7 mouse cellular contexts compared by ENCODE assay signal in the genomic region with DNA sequence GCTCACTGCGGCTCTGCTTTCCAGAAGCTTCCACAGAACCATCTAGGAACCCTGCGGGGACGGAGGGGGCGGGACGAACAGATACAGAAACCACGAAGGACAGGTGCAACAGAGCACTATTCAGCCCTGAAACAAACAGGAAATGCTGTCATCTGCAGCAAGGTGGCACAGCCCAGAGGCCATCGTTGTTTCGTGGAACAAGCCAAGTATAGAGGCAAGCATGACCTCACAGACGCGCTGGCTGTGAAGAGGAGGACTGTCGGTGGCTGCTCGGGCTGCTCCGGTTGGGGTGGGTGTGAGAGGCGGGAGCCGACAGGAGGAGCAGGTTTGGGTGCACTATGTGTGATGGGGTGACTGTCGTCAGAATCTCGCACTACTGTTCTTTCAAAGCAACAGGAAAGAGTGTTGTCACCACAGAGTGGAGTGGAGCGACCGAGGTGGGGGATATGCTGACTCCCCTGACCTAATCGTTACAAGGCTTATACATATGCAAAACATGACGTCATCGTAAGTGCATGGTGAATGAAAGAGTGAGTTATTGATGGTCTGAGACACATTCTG. TPM values are rescaled to one million over a fixed set of nuclear protein-coding genes. Genes with fewer than 3 reads are reported as not detected.
A peak's percentile ranks its signal among the peaks of the same experiment; 100 is the strongest.
DNase-seq lines count a peak whose midpoint lies in the region; ATAC-seq and TF ChIP-seq lines count a peak whose summit lies in the region.

No protein-coding gene starts in this region.

- H3K4me1 ChIP-seq in forebrain, embryonic 13.5 days, result peaks cover 16% of the 10 kb centered on the region
- H3K4me1 ChIP-seq in liver, embryonic 14.5 days (replicated peaks; ENCODE audit: control insufficient read depth in 2 of 2, insufficient read depth in 2 of 2, low read length in 1 of 2), result no peaks in the 10 kb centered on the region

- H3K9ac ChIP-seq in forebrain, embryonic 13.5 days, result peak overlapping the region; percentile 37
- H3K9ac ChIP-seq in liver, embryonic 14.5 days (replicated peaks), result no peak overlapping the region

- peak overlapping the region; percentile 48 for H3K4me2 ChIP-seq in forebrain, embryonic 13.5 days
- H3K4me2 ChIP-seq in liver, embryonic 14.5 days (ENCODE audit: low read depth), result peak overlapping the region; percentile 6; the same call in 1 of the 2 replicates

- no peak for TF ChIP-seq EP300 in liver, embryonic 14.5 days (IDR thresholded peaks at IDR 0.05; ENCODE audit: low read depth)

- no peak for ATAC-seq in forebrain, embryonic 13.5 days
- no peak for ATAC-seq in liver, embryonic 14.5 days (ENCODE audit: insufficient read depth)

- H3K4me3 ChIP-seq in forebrain, embryonic 13.5 days, result peak overlapping the region; percentile 9; the same call in 1 of the 2 replicates
- H3K4me3 ChIP-seq in liver, embryonic 14.5 days (ENCODE audit: insufficient read depth in 1 of 2, low read depth in 2 of 2, low read length in 2 of 2), result no peak overlapping the region

- no peaks in the 10 kb centered on the region for H3K36me3 ChIP-seq in forebrain, embryonic 13.5 days (ENCODE audit: poor library complexity, severe bottlenecking)
- H3K36me3 ChIP-seq in liver, embryonic 14.5 days (replicated peaks; ENCODE audit: control insufficient read depth, insufficient read depth, low read depth), result no peaks in the 10 kb centered on the region

- H3K27me3 ChIP-seq in forebrain, embryonic 13.5 days, result 0 out of 2 replicates have a peak, but pooled peaks cover 3% of the 10 kb centered on the region
- H3K27me3 ChIP-seq in liver, embryonic 14.5 days (ENCODE audit: control insufficient read depth, insufficient read depth, low read length), result peaks cover 11% of the 10 kb centered on the region

- TF ChIP-seq CTCF in liver, embryonic 14.5 days (IDR thresholded peaks at IDR 0.05; ENCODE audit: low read depth), result no peak

- no peak overlapping the region for H3K27ac ChIP-seq in forebrain, embryonic 13.5 days
- H3K27ac ChIP-seq in liver, embryonic 14.5 days, result no peak overlapping the region

- 23% methylated on average over 22 of the region's 22 CpGs for WGBS in forebrain, embryonic 13.5 days
- WGBS in liver, embryonic 14.5 days (ENCODE audit: insufficient replicate concordance), result 16% methylated on average over 22 of the region's 22 CpGs

- no peaks in the 10 kb centered on the region for H3K9me3 ChIP-seq in forebrain, embryonic 13.5 days (replicated peaks)
- no peaks in the 10 kb centered on the region for H3K9me3 ChIP-seq in liver, embryonic 14.5 days (ENCODE audit: control insufficient read depth, low read length)

- peak; percentile 18 for DNase-seq in retina, postnatal 1 day
- DNase-seq in retina, embryonic 14.5 days (ENCODE audit: low spot score), result no peak
- DNase-seq in liver, embryonic 14.5 days (ENCODE audit: low read depth in 3 of 3, low spot score in 3 of 3), result no peak
- DNase-seq in thymus, postnatal 10 days (ENCODE audit: low spot score in 2 of 2), result peak; percentile 40 to 55
- no peak for DNase-seq in adipocyte (ENCODE audit: low spot score)
- DNase-seq in right cerebral cortex, adult 18-20 months, result no peak

RNA-seq across cellular contexts. Expression of a gene that starts 4.4 kb away (rescaled TPM):
- 12.4 and 13.1 TPM in 2 replicates for polyA plus RNA-seq in forebrain, embryonic 13.5 days (2015; fragmentation: Nextera tagmentation; extraction: Ambion mirVana)
- polyA plus RNA-seq in liver, embryonic 14.5 days (2012; rRNA removed), result 0.18 and 0.48 TPM in 2 replicates
- polyA plus RNA-seq in liver, embryonic 14.5 days (2014; fragmentation: Nextera tagmentation; extraction: Ambion mirVana), result not detected in 2 replicates

RNA-seq across cellular contexts. Expression of a gene that starts 5.3 kb away (rescaled TPM):
- 4.1 and 4.4 TPM in 2 replicates for polyA plus RNA-seq in forebrain, embryonic 13.5 days (2015; fragmentation: Nextera tagmentation; extraction: Ambion mirVana)
- polyA plus RNA-seq in liver, embryonic 14.5 days (2012; rRNA removed), result 0.06 and 0.35 TPM in 2 replicates
- 0.15 and 0.43 TPM in 2 replicates for polyA plus RNA-seq in liver, embryonic 14.5 days (2014; fragmentation: Nextera tagmentation; extraction: Ambion mirVana)

RNA-seq across cellular contexts. Expression of a gene that starts 35.2 kb away (rescaled TPM):
- 314 and 335 TPM in 2 replicates for polyA plus RNA-seq in forebrain, embryonic 13.5 days (2015; fragmentation: Nextera tagmentation; extraction: Ambion mirVana)
- polyA plus RNA-seq in liver, embryonic 14.5 days (2012; rRNA removed), result 14.5 and 19.4 TPM in 2 replicates
- polyA plus RNA-seq in liver, embryonic 14.5 days (2014; fragmentation: Nextera tagmentation; extraction: Ambion mirVana), result 23.0 and 26.5 TPM in 2 replicates

RNA-seq across cellular contexts. Expression of a gene that starts 45.4 kb away (rescaled TPM):
- polyA plus RNA-seq in forebrain, embryonic 13.5 days (2015; fragmentation: Nextera tagmentation; extraction: Ambion mirVana), result 0.45 and 0.49 TPM in 2 replicates
- 0.06 and 0.11 TPM in 2 replicates for polyA plus RNA-seq in liver, embryonic 14.5 days (2012; rRNA removed)
- 0.06 and 0.19 TPM in 2 replicates for polyA plus RNA-seq in liver, embryonic 14.5 days (2014; fragmentation: Nextera tagmentation; extraction: Ambion mirVana)

RNA-seq across cellular contexts. Expression of a gene that starts 51.6 kb away (rescaled TPM):
- polyA plus RNA-seq in forebrain, embryonic 13.5 days (2015; fragmentation: Nextera tagmentation; extraction: Ambion mirVana), result 49.2 and 53.6 TPM in 2 replicates
- 11.2 and 12.8 TPM in 2 replicates for polyA plus RNA-seq in liver, embryonic 14.5 days (2012; rRNA removed)
- 23.0 and 23.7 TPM in 2 replicates for polyA plus RNA-seq in liver, embryonic 14.5 days (2014; fragmentation: Nextera tagmentation; extraction: Ambion mirVana)

Comparison
In these comparisons a context has a peak if more than half of its experiments do, and no peak if none do; other contexts are left out.
1. DNase-seq: peak in retina, postnatal 1 day (single experiment) and thymus, postnatal 10 days (2 of 2); none in retina, embryonic 14.5 days (single experiment), liver, embryonic 14.5 days (0 of 3), adipocyte (single experiment) and right cerebral cortex, adult 18-20 months (single experiment).
2. RNA of a gene that starts 35.2 kb away (polyA plus RNA-seq): 314 to 335 TPM in forebrain, embryonic 13.5 days; 14.5 to 26.5 TPM in liver, embryonic 14.5 days; every median in the first group is over 10 times any median in the second.